Mouse (Mus musculus) lung, adult 18-20 months (tissue): ENCODE data around the gene Fnip2.

Source experiments
- DNase-seq, 2 experiments: peaks; one replicate each; pipeline ENCODE4 v3.0.0; 2022; ENCODE audit warnings: mixed read lengths in 2 of 2

Gene Fnip2

DNA sequence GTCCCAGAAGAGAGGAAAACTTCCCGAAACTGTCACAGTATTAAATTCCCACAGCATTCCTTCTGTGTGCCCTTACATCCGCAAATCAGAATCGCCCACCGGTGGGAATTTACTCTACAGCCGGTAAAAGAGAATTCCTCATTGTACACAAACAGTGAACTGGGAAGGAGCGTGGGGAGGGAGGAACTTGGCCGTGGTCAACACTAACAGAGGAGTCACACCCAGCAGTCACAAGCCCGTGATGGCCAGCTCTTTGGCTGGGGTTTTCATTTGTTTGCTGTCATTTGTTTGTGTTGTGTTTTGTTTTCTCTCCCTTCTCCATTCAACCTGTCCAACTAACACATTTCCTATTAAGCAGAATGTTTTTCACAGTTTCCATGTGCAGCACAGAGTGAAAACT, 39.7 kb downstream of the Fnip2 start:
- peak in 1 of 2 experiments; percentile 58 for DNase-seq

DNA sequence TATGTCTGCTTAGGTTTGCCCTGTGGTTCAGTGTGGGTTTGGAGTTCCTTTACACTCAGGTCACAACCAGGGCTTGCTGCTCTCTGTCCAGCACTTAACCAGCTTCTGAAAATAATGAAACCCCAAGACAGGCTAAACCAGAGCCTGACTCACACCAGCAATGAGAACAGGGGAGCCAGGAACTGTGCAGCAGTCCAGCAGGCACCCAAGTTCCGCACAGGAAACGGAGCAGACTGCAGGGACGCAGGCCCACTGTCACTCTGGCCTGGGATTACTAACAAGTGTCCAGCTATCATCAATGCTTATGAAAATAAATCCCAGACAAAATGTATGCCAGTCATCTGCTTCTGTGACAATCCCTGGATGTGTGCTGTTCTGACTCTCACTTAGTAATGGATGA, 40.1 kb downstream of the Fnip2 start:
- no peak for DNase-seq

DNA sequence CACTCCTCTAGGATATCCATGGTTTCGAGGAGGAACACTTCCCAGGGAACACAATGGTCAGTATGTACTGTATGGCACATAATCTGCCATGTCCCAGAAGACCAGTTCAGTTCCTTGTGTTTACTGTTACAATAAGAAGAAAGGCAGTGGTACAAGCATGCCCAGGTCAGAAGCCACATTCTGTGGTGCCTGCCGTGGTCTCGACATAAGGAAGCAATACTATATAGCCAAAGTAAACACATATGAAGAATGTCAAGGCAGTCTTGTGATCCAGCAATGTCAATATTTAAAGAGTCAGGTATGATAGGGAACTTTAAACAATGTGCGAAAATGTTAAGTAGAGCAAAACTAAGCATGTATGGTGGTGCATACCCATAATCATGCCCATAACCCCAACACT, 44.2 kb downstream of the Fnip2 start:
- no peak for DNase-seq

DNA sequence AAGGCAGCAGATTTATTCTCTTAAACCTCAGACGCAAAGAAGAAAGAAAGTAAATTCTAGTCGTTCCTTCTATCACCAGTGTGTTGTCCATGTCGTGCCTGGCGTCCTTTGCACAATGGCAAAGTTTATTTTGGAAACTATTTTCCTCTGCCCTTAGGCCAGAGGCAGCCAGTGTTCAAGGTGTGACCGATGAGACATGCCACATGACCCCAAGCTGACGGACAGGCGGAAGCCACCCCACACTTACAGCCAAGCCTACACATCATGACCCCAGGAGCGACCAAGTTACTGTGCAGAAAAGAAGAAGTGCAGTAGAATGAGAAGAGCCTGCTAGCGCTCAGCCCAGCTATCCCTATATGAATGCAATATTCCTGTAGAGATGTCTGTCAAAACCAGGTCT, 47.7 kb downstream of the Fnip2 start:
- peak; percentile 19 to 24 for DNase-seq

DNA sequence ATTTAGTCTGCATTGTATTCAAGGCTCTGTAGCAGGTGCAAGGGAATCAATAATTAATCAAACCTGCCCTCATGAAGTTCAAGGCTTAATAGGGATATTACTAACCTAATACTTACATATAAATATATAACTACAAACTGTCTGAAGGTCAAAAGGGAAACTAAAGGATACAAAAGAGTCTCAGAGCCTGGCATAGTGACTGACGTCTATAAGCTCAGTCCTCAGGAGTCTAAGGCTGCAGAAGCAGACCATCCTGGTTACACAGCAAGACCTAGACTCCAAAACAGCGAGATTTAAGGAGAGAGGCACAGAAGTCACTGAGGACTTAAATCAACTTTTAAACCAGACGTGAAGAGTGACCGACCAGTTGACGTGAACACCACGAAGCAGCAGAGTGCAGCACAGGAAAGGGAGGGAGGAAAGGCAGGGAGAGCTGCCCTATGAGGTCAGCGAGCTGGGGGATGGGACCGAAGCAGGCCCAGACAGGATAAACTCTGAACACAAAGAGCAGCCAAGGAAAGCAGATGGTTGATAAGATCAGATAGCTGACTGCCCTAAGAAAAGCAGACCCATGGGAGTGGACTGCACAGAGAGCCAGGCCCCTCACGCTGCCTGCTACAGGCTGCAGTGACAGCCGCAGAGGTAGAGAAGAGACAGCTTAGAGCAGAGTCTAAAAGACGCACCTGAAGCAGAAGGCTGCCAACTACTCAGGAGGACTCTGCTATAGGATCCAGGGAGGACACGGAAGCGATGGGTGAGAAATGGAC, 48.7 kb downstream of the Fnip2 start:
- DNase-seq, result peak; percentile 63 to 78

DNA sequence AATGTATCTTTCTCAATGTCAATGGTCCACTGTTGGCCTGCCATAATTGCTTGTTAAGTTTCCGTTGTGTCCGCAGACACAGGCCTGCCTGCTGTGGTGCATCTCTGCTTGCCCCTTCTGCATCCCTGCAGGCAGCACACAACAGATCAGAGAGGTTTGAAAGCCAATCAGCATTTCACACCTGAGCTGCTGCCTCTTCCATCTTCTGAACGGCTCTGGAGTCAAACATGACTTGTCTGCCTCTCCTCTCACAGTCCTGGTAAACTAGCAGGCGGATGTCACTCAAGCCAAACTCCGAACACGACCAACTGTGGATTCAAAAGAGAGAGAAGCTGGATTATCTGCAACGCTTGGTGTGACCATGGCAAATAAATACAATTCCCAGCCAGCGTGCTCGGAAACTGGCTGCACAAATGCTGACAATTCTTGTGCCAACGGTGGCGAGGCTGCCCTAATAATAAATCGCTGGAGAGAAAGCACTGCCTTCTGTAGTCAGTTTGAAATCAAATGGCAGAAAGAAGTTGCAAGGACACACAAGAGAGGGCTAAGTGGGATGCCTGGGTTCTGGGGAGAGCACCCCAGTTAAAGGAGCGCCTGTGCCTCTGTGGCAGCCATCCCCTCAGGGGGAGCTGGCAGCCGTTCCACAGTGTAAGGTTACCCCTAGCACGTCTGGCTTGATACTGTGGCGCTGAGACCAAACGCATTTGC, 49.6 kb downstream of the Fnip2 start:
- no peak for DNase-seq

DNA sequence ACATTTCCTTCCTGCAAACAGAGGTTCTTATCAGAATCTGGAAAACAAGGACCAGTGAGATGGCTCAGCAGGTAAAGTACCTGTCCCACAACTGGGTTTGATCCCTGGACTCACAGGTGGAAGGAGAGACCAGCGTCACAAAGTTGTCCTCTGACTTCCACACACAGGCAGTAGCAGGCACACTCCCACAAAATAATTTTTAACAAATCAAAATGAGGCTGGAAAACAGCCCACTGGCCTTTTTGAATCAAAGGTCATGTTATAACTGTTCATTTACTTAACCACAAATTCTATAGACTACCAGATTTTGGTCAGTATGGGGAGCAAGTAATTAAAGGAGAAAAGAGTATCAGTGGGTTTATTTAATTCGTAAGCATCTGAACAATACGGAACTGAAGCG, 50.6 kb downstream of the Fnip2 start:
- DNase-seq, result no peak

DNA sequence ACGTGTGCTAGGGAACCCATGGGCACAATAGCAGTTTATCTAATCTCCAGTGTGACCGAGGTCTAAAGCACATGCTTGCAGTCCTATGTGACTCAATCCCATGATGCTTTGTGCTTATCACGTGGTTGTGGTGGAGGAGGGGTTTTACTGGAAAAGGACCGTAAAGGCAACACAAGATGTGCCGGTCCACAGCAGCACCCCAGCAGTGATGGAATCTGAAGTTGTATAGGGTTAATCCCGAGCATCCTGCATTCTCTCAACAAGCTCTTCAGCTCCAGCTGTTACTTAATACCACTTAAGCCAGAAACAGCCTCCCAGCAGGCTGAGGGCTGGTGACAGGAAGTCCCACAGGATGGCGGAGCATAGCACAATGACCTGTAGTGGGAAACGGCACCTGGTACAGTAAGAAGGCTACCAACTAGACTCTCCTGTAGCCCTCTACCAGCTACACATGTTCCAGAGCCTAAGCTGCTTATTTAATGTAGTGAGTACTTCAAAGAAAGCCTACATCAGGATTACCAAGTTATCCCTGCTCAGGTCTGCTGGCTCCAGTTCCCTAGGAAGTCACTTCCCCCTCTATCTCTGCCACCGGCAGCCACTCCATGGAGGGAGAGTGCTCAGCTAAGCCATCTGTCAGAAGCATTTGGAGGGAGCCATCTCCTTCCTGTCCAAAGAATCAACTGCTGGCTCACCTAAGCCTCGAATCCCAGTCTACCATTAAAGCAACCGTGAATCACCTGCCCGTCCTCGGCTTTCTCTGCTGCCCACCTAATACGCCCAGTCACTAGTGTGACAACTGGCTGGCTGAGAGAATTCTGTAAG, 51.3 kb downstream of the Fnip2 start:
- peak in 1 of 2 experiments; percentile 32 for DNase-seq

DNA sequence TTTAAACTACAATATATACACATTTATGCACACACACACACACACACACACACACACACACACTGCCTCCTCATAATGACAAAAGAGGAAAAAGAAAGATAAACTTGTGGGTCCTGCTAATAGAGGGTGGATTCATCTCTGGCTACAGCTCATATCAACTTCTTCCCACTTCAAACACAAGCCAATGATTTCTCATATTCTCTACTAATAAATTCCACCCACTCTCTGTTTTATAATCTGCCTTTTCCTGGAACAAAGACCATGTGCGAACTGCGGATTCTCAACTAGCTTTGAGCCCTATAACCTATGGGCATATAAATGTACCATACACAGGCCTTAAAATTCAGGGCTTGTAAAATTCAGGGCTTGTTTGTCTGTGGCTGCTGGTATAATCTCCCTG, 53.3 kb downstream of the Fnip2 start:
- DNase-seq, result no peak

DNA sequence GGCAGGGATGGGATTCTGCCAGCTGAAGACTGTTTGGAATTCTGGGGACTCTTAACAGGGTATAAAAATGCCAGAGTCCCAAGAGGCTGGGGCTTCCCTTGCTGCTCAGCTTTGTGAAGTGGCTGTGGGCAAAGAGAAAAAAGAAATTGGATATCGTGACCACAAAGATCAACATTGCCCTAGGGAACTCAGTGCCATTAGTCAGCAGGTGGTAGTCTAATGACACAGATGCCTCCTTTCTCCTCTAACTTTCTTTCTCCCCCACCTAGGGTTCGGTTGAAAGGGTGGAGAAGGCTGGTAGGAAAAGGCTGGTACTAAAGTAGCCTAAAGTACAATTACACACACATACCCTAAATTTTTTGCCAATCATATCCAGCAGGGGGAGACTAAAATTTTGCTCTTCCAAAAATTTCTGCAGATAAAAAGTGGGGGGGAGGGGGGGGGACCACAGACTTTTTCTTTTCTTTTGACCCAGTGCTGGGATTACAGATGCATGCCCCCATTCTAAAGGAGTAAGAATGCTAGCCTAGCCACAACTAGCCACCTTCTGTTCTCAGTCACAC, 66.3 kb downstream of the Fnip2 start:
- no peak for DNase-seq

DNA sequence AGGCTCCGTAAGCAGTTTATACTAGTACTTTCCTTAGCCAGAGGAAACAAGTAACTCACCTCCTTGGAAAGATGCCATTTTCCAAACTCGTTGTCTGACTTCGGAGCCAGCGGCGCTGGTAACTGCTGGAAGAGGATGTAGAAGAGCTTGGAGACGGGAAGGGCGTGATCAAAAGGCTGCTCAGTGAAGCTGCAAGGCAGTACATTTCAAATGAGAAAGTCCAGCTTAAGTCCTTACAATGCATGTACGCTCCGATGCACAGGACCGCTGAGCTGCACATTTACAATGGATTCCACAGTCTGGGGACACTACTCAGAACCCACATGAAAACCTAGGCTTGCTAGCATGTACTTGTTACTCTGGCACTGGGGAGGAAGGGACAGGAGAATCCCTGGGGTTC, 67.3 kb downstream of the Fnip2 start:
- DNase-seq, result peak in 1 of 2 experiments; percentile 34

DNA sequence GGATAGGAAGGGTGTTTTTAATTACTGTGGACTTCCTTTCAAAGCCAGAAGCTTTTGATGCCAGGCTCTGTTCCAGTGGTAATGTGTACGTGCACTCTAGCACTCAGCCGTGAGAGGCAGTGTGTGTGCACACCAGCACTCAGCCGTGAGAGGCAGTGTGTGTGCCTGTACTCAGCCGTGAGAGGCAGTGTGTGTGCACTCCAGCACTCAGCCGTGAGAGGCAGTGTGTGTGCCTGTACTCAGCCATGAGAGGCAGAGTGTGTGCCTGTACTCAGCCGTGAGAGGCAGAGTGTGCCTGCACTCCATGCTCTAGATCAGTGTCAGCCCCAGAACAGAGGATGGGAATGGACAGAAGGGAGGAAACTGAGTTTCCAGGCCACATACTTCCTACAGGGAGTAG, 70.9 kb downstream of the Fnip2 start:
- no peak for DNase-seq

DNA sequence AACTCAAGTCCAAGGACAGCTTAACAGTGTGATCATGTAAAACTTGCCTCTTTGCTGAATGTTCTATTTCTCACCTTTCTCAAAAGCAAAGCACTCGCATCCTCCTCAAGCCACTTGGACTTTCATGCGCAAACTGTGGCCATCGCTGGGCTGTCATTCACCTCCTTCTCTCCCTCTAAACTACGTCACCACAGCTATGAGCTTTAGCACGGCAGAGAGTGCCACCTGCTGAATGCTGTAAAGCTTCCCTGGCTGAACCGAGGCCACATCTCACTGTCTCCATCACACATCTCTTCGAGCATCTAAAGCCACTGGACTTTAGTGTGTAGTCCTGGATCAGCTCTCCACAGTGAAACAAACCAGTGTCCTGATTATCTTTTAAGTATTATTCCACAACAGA, 72.4 kb downstream of the Fnip2 start:
- peak; percentile 23 to 31 for DNase-seq

DNA sequence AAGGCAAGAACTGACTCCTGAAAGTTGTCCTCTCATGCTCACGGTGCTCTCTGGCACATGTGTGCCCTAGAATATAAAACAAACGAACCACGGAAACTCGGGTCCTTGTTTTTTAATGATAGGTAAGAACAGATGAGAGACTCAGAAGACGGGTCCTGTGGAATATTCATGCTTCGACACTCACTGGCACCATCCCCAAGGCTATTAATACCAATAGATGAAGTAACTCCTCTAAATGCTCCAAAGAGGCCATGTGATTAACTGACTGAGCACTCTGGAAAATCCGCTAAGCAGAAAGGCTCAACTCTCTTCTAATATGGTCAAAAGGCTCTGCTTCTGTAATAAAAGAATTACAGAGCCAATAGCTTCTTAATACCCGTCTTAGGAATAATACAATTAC, 73.6 kb downstream of the Fnip2 start:
- no peak for DNase-seq

DNA sequence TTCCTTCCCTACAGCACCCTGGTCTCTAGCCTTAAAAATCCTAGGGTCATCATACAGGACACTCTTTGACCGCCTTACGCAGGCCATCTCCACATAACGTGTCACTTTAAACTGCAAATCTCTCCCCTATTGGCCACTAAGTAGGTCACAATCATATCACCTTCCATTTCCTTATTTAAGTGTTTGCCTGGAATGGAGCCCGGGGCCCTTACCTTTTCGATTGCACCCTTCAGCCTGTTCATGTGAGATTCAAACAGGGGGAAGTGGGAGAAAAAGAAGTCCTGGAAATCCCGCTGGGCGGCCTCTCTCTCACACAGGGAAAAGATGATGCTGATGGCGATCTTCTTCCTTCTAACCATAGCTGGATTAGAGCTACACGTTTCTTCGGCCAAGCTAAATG, 74.5 kb downstream of the Fnip2 start:
- peak; percentile 86 to 88 for DNase-seq

DNA sequence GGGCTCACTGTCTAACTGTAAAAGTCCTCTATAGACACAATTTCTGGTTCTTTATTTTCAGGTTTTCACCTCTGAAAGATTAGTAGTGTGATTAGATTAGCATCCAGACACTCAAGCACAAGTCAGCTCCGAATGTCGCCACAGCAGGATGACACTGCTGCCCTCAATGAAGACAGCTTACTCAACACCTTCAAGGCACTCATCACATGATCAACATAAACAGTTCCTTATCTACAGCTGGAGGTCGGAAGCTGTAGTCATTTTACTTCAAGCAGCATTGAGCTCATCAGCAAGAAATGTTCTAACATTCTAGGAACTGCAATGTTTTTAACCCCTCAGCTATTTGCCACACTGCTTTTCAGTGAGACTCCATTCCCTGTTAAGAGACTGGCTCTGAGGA, 76.0 kb downstream of the Fnip2 start:
- no peak for DNase-seq

DNA sequence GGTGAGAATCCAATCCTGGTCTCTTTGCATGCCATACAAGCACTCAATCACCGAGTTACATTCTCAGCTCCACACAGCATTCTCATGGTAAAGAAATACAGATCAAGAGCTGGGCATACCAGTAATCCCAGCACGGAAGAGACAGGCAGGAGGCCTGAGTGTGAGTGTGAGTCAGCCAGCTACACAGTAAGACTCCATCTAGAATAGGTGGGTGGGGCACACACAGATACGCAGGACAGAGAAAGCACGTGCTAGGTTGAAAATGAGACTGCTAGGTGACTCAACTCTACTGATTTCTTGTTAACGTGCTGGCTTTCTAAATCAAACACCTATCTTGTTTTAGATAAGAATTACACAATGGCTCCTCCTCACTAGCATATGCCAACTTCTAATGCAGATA, 77.5 kb downstream of the Fnip2 start:
- DNase-seq, result no peak

DNA sequence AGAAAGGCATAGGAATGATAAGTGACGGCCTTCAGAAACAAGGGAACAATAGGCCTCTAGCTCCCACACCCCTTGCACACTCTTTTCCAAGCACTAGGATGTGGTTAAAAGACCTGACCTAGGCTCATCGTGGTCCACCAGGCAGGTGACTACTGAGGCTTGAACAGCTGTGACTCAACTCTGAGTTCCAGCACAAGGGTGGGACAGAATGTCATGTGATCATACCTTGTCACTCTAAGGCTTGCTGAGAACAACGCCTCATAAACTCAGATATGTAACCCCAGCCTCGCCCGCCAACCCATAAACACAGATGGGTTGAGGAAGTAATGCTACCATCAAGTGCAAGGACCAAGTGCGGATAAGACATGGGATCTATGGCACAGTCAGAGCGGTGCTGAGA, 79.6 kb downstream of the Fnip2 start:
- DNase-seq, result no peak

DNA sequence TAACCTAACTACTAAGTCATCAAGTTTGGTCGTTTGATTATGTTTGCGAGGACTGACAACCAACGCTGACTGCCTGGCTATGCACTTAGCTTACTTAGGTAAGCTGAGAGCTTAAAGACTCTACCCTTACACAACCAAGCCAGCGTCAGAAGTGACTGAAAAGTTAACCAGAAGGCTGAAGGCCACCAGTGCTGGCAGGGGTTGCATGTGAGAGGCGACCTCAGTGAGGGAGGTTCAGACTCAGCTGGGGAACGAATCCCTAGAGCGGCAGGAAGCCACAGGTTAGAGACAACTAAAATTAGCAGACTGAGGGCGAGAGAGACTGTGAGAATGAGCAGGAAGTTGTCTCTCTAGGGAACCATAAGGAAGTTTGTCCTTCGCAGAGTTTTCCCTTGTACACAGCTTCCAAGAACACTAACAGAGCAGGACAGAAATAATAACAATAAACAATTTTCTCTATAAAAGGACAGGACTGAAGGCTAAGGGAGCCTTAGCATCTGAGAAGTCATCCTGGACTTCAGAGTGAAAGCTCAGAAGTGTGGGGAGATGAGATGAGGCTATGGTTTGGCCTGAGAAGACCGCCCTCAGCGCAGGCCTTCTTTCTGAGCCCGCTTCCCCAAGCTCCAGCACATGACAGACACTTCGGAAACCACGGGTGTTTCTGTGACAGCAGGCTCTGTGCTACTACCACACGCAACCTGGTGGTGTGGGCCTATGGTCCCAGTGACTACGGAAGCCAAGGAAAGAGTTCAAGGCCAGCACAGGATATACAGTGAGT, 83.1 kb downstream of the Fnip2 start:
- no peak for DNase-seq

DNA sequence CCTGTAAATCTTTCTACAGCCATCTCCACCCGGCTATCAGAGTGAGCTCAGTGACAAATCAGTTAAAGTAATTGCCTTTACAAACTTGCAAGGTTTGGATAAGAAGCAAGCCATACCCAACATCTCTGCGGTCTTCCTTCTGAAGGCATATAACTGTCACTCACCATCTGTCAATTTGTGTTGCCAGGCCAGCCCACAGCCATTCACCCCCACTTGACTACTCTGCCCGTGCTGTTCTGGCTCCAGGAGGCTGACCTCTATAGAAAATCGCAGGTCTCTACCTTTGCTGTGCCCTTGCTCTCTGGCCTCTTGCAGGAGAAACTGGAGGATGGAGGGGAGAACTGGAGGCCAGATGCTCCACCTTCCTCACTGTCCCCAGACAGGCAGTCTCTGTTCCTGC, 88.7 kb downstream of the Fnip2 start:
- DNase-seq, result no peak

DNA sequence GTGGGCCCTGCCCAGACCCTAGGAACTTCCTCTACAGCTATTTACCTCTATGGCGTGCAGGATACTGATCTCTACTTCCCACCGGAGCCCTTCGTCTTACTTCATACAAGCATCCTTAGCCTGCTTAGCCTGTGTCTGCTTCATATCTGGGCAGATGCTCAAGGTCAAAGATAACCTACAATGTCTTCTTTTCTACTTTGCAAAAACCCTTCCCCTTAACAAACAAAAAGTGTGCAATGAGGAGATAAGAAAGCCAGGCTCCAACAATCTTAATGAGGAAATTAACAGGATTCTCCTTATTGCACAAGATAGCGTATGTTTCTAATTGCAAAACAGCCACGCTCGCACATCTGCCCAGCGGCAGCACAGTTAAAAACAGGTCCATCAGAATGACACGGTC, 89.2 kb downstream of the Fnip2 start:
- no peak for DNase-seq

DNA sequence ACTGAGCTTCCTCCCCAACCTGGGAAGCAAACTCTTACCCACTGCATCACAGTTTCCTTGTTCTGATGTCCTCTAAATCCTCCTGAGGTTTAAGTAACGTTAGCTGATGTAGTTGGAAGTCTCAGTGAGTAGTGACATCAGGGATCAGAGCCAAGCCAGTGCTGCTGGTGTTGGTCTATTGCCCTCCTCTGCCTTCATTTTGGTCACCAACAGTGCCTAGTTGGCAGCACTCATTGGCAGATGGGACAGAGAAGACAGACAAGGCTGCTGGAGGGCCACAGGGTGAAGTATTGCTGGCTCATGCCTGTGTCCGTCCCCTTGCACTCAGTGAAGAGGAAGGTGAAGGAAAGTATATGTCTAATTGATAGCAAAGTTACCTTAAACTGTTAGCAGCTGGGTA, 91.6 kb downstream of the Fnip2 start:
- DNase-seq, result no peak

DNA sequence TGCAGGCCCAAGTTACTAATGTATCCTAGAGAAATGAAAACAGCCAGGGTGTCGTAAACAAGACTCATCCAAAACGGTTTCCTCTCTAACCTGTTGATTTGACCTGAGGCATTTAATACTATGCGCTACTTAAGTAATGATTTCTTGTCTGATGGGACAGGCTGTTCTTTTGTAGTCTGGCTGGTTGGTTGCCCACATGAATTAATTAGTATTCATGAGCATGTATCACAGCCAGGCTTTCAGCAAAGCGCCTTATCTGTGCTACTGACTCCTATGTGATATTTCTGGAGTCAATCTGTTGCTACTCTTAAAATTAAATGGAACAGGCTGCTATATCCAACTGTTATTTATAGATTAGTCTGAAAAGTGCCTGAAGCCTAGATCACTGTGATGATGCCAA, 92.7 kb downstream of the Fnip2 start:
- DNase-seq, result no peak
